Mouse (Mus musculus) hindbrain, embryonic 11.5 days (tissue): ENCODE results near the gene Coq2. TPM values are rescaled to one million over a fixed set of nuclear protein-coding genes. Genes with fewer than 3 reads are reported as not detected.

ENCODE experiments used
- ATAC-seq: fragments of 200-750 bp; cut with Nextera tagmentation; 2 replicates; pipeline ENCODE4 v1.8.0; 2017; ENCODE audit warnings: mild to moderate bottlenecking, moderate TSS enrichment, moderate library complexity; ENCODE audit not compliant: low FRiP score
- DNase-seq: peaks from one replicate; pipeline ENCODE4 v3.0.0-alpha.2; 2015; ENCODE audit warnings: low spot score
- H3K27ac ChIP-seq: fragments of 300-500 bp; sonication (generic); 2 replicates; pipeline ENCODE4 v1.5.1; 2014; ENCODE audit warnings: mild to moderate bottlenecking, low read depth, low read length
- H3K27me3 ChIP-seq: fragments of 300-500 bp; sonication (generic); 2 replicates; pipeline ENCODE4 v1.6.1; 2014; ENCODE audit warnings: mild to moderate bottlenecking, low read length, moderate library complexity, mixed read lengths; ENCODE audit not compliant: control insufficient read depth, insufficient read depth
- H3K36me3 ChIP-seq: fragments of 300-500 bp; sonication (generic); 2 replicates; pipeline ENCODE4 v1.6.1; 2014; ENCODE audit warnings: mild to moderate bottlenecking, low read length, moderate library complexity, mixed read lengths; ENCODE audit not compliant: control insufficient read depth, insufficient read depth
- H3K4me1 ChIP-seq: fragments of 300-500 bp; sonication (generic); replicated peaks from 2 replicates; pipeline ENCODE4 v1.6.1; 2014; ENCODE audit warnings: low read length, mixed read lengths; ENCODE audit not compliant: control insufficient read depth, insufficient read depth
- H3K4me2 ChIP-seq: fragments of 300-500 bp; sonication (generic); replicated peaks from 2 replicates; pipeline ENCODE4 v1.6.1; 2014; ENCODE audit warnings: mild to moderate bottlenecking, low read depth, low read length
- H3K4me3 ChIP-seq: fragments of 300-500 bp; sonication (generic); 2 replicates; pipeline ENCODE4 v1.5.1; 2014; ENCODE audit warnings: low read depth, low read length
- H3K9ac ChIP-seq: fragments of 300-500 bp; sonication (generic); 2 replicates; pipeline ENCODE4 v1.6.1; 2014; ENCODE audit warnings: low read depth, low read length
- H3K9me3 ChIP-seq: fragments of 300-500 bp; sonication (generic); 2 replicates; pipeline ENCODE4 v1.6.1; 2016; ENCODE audit warnings: low read length; ENCODE audit not compliant: control insufficient read depth
- WGBS: fragments of 180-500 bp; shearing (Covaris S2); extraction: QIAGEN DNeasy Blood & Tissue Kit; methylation state at CpG from one replicate; pipeline ENCODE4 v1.1.7; 2014; 5-methylcytosine and 5-hydroxymethylcytosine counted together
- polyA plus RNA-seq: library from polyadenylated mRNA; unstranded; fragments of >200 nt; fragmentation: Nextera tagmentation; extraction: Ambion mirVana; gene quantifications from 2 replicates; pipeline ENCODE4 v1.2.1, GENCODE M21; 2014

Gene Coq2
- 48.4 and 55.5 TPM in 2 replicates for polyA plus RNA-seq

- H3K9ac ChIP-seq = peak within 1 kb of the TSS; percentile 93
- 9% methylated on average over 17 of the region's 17 CpGs for WGBS
- ATAC-seq = peak; percentile 50
Observed at GRCm38 (mm10) chr5:100674711-100675376, at the start of gene Coq2. Coq2 (minus strand) TSS chr5:100675140.

GRCm38 (mm10) chr5:100719235-100720088 is 44.5 kb upstream of the Coq2 start, which contains the start of gene Hpse:
Hpse (minus strand) TSS chr5:100719716.
- Histone ChIP-seq H3K9ac (peak within 1 kb of the TSS; percentile 62), H3K36me3 (no peaks in the 10 kb centered on the region), H3K27me3 (peaks cover 3% of the 10 kb centered on the region; the same call in 1 of the 2 replicates), H3K4me2 (peak within 1 kb of the TSS; percentile 92), H3K4me3 (peak within 1 kb of the TSS; percentile 47), H3K4me1 (no peaks in the 10 kb centered on the region), H3K27ac (no peak within 1 kb of the TSS), H3K9me3 (no peaks in the 10 kb centered on the region)
- under 1% methylated on average over 47 of the region's 56 CpGs for WGBS
- DNase-seq (peak; percentile 59), ATAC-seq (peak; percentile 53)

More at GRCm38 (mm10) chr5:100674711-100675376, at the start of gene Coq2:
- Histone ChIP-seq H3K4me1 (0 out of 2 replicates have a peak, but pooled peaks cover 3% of the 10 kb centered on the region), H3K9me3 (no peaks in the 10 kb centered on the region), H3K27ac (no peak within 1 kb of the TSS; the same call in 1 of the 2 replicates), H3K4me2 (peak within 1 kb of the TSS; percentile 51), H3K4me3 (peak within 1 kb of the TSS; percentile 81), H3K27me3 (no peaks in the 10 kb centered on the region), H3K36me3 (no peaks in the 10 kb centered on the region)
- peak; percentile 88 for DNase-seq

GRCm38 (mm10) chr5:100716762-100717161 is 41.8 kb upstream of the Coq2 start:
- WGBS = 95% methylated on average over 15 of the region's 15 CpGs
- no peaks in the 10 kb centered on the region for H3K36me3 ChIP-seq
- no peak for ATAC-seq

GRCm38 (mm10) chr5:100711219-100711618 is 36.3 kb upstream of the Coq2 start:
- Histone ChIP-seq H3K27ac (no peak overlapping the region), H3K4me2 (no peak overlapping the region), H3K4me1 (no peaks in the 10 kb centered on the region), H3K9ac (no peak overlapping the region), H3K27me3 (no peaks in the 10 kb centered on the region), H3K4me3 (no peak overlapping the region), H3K9me3 (no peaks in the 10 kb centered on the region), H3K36me3 (no peaks in the 10 kb centered on the region)
- ATAC-seq = no peak
- 90% methylated on average over 6 of the region's 6 CpGs for whole genome bisulfite sequencing
- no peak for DNase-seq

More at GRCm38 (mm10) chr5:100716762-100717161, 41.8 kb upstream of the Coq2 start:
- no peak overlapping the region for H3K4me3 ChIP-seq
- H3K4me1 ChIP-seq = no peaks in the 10 kb centered on the region
- H3K9ac ChIP-seq = no peak overlapping the region
- H3K27ac ChIP-seq = no peak overlapping the region
- H3K4me2 ChIP-seq = no peak overlapping the region
- H3K27me3 ChIP-seq = peaks cover 3% of the 10 kb centered on the region; the same call in 1 of the 2 replicates
- no peak for DNase-seq
- no peaks in the 10 kb centered on the region for H3K9me3 ChIP-seq

GRCm38 (mm10) chr5:100710012-100710411 is 35.1 kb upstream of the Coq2 start:
- H3K9me3 ChIP-seq = no peaks in the 10 kb centered on the region
- no peaks in the 10 kb centered on the region for H3K27me3 ChIP-seq
- H3K4me3 ChIP-seq = no peak overlapping the region
- no peak overlapping the region for H3K4me2 ChIP-seq
- H3K4me1 ChIP-seq = no peaks in the 10 kb centered on the region
- 60% methylated on average over 2 of the region's 2 CpGs for WGBS
- no peaks in the 10 kb centered on the region for H3K36me3 ChIP-seq
- no peak overlapping the region for H3K27ac ChIP-seq
- DNase-seq (no peak), ATAC-seq (no peak)
- no peak overlapping the region for H3K9ac ChIP-seq

GRCm38 (mm10) chr5:100709035-100709434 is 34.1 kb upstream of the Coq2 start:
- Histone ChIP-seq H3K9me3 (no peaks in the 10 kb centered on the region), H3K4me3 (no peak overlapping the region), H3K27ac (no peak overlapping the region), H3K4me1 (no peaks in the 10 kb centered on the region), H3K9ac (no peak overlapping the region), H3K4me2 (no peak overlapping the region), H3K36me3 (no peaks in the 10 kb centered on the region), H3K27me3 (no peaks in the 10 kb centered on the region)
- WGBS = 94% methylated on average over 6 of the region's 6 CpGs
- ATAC-seq (no peak), DNase-seq (no peak)

GRCm38 (mm10) chr5:100706675-100707074 is 31.7 kb upstream of the Coq2 start:
- 40% methylated on average over 8 of the region's 8 CpGs for WGBS
- no peak overlapping the region for H3K4me3 ChIP-seq
- no peaks in the 10 kb centered on the region for H3K27me3 ChIP-seq
- no peak overlapping the region for H3K9ac ChIP-seq
- peak; percentile 73 for ATAC-seq
- H3K4me2 ChIP-seq = no peak overlapping the region
- H3K9me3 ChIP-seq = no peaks in the 10 kb centered on the region
- no peaks in the 10 kb centered on the region for H3K4me1 ChIP-seq
- no peaks in the 10 kb centered on the region for H3K36me3 ChIP-seq
- DNase-seq = no peak
- no peak overlapping the region for H3K27ac ChIP-seq

GRCm38 (mm10) chr5:100704272-100704671 is 29.3 kb upstream of the Coq2 start:
- no peaks in the 10 kb centered on the region for H3K36me3 ChIP-seq
- no peak for DNase-seq
- H3K27ac ChIP-seq = no peak overlapping the region
- H3K9ac ChIP-seq = no peak overlapping the region
- no peaks in the 10 kb centered on the region for H3K4me1 ChIP-seq
- no peak overlapping the region for H3K4me2 ChIP-seq
- H3K9me3 ChIP-seq = no peaks in the 10 kb centered on the region
- H3K4me3 ChIP-seq = no peak overlapping the region
- WGBS = 95% methylated on average over 2 of the region's 2 CpGs
- no peaks in the 10 kb centered on the region for H3K27me3 ChIP-seq
- ATAC-seq = no peak
